Mouse (Mus musculus): ENCODE measurements around the gene Igfals.

Gene Igfals

DNA sequence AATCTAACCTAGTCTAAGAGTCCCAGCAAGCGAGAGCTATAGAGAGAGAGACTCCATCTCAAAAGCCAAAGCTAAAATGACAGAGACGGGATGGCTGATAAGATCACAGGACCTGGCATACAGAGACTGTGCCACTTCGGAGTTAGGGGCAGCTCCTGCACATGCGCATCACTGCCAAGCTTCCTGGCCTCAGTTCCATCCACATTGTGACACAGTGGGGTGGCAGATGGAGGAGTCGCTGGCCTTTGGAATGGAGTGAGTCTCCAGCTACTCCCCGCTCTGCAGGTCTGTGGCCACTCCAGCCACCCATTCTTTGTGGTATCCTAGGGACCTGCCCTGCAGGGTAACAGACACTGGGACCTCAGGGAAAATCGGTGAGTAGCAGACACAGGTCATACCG is at the start of gene Igfals:
TSS of gene Igfals (plus strand) at position 222 of the 400 bp plus-strand sequence.
- no peak for DNase-seq (ENCODE audit: low read depth, low spot score)
- peaks cover 8% of the 10 kb centered on the region; the same call in 1 of the 2 replicates for H3K36me3 ChIP-seq (ENCODE audit: control insufficient read depth, insufficient read depth, low read length, poor library complexity, severe bottlenecking)
- H3K27me3 ChIP-seq (ENCODE audit: control insufficient read depth, insufficient read depth, low read length, poor library complexity, severe bottlenecking) = no peaks in the 10 kb centered on the region

DNA sequence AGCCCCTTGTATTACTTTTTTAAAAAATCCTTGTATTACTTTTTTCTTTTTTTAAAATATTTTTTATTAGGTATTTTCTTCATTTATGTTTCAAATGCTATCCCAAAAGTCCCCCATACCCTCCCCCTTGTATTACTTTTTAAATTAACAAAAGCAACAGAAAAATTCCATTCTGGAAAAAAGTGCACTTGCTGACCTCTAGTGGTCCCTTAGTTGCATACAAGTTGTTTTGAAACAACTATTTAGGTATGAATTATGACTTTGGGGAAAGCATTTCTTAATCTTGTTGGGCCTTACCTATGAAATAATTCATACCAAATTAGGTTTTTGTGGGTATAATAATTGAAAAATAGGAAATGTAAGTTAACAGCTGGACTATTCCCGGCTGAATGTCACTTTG is 48.3 kb upstream of the Igfals start:
- DNase-seq (ENCODE audit: low read depth, low spot score) = peak; percentile 40
- H3K27me3 ChIP-seq (ENCODE audit: control insufficient read depth, insufficient read depth, low read length, poor library complexity, severe bottlenecking) = no peaks in the 10 kb centered on the region

GRCm38 (mm10) chr17:24818172-24818571 is 47.6 kb upstream of the Igfals start:
- no peaks in the 10 kb centered on the region for H3K27me3 ChIP-seq (ENCODE audit: control insufficient read depth, insufficient read depth, low read length, poor library complexity, severe bottlenecking)
- no peaks in the 10 kb centered on the region for H3K36me3 ChIP-seq (ENCODE audit: control insufficient read depth, insufficient read depth, low read length, poor library complexity, severe bottlenecking)
- no peak for DNase-seq (ENCODE audit: low read depth, low spot score)

More for the DNA sequence above, 48.3 kb upstream of the Igfals start:
- H3K36me3 ChIP-seq (ENCODE audit: control insufficient read depth, insufficient read depth, low read length, poor library complexity, severe bottlenecking) = no peaks in the 10 kb centered on the region

DNA sequence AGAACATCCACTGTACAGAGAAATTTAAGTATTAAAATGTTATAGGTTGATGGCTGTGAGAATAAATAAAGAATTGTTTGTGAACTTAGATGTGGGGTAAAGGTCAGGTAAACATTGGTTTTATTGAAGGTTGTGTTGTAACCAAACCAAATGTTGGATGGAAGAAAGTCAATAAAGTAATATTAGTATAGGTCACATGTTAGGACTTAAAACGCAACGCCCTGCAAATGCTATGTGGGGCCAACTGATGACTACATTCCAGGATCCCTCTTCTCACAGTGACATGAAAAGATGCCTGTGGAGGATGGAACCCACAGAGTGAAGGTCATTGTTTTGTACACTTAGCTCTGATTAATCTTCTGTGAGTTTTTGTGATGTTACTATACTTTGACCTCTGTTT is 46.3 kb upstream of the Igfals start:
- no peak for DNase-seq (ENCODE audit: low read depth, low spot score)
- Histone ChIP-seq H3K36me3 (ENCODE audit: control insufficient read depth, insufficient read depth, low read length, poor library complexity, severe bottlenecking) (no peaks in the 10 kb centered on the region), H3K27me3 (ENCODE audit: control insufficient read depth, insufficient read depth, low read length, poor library complexity, severe bottlenecking) (no peaks in the 10 kb centered on the region)

GRCm38 (mm10) chr17:24821351-24822280 is 44.2 kb upstream of the Igfals start:
- Histone ChIP-seq H3K36me3 (ENCODE audit: control insufficient read depth, insufficient read depth, low read length, poor library complexity, severe bottlenecking) (no peaks in the 10 kb centered on the region), H3K27me3 (ENCODE audit: control insufficient read depth, insufficient read depth, low read length, poor library complexity, severe bottlenecking) (no peaks in the 10 kb centered on the region)
- DNase-seq (ENCODE audit: low read depth, low spot score) = no peak

GRCm38 (mm10) chr17:24839842-24840241 is 26.0 kb upstream of the Igfals start, which contains the start of gene Hagh:
Gene Hagh (plus strand): TSS chr17:24840143.
- DNase-seq (ENCODE audit: low read depth, low spot score) = no peak
- Histone ChIP-seq H3K36me3 (ENCODE audit: control insufficient read depth, insufficient read depth, low read length, poor library complexity, severe bottlenecking) (no peaks in the 10 kb centered on the region), H3K27me3 (ENCODE audit: control insufficient read depth, insufficient read depth, low read length, poor library complexity, severe bottlenecking) (no peaks in the 10 kb centered on the region)

DNA sequence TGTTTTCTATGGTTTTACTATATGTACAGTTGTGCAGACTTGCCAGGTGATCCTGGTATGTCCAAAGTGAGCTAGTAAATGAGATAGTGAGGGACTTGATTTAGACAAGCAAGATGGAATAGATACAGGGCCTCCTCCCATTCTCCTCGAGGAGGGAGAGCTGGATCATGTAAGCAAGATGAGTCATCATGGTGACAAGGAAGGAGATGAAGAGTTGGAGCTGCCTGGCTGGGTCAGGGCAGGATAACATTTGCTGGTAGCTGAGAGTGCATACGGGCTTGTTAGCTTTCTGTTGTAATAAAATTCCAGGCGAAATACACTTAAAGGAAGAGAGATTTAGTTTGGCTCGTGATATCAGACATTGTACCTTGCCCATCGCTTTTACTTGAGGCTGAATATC is 25.5 kb upstream of the Igfals start:
- Histone ChIP-seq H3K27me3 (ENCODE audit: control insufficient read depth, insufficient read depth, low read length, poor library complexity, severe bottlenecking) (peaks cover 2% of the 10 kb centered on the region; the same call in 1 of the 2 replicates), H3K36me3 (ENCODE audit: control insufficient read depth, insufficient read depth, low read length, poor library complexity, severe bottlenecking) (no peaks in the 10 kb centered on the region)

DNA sequence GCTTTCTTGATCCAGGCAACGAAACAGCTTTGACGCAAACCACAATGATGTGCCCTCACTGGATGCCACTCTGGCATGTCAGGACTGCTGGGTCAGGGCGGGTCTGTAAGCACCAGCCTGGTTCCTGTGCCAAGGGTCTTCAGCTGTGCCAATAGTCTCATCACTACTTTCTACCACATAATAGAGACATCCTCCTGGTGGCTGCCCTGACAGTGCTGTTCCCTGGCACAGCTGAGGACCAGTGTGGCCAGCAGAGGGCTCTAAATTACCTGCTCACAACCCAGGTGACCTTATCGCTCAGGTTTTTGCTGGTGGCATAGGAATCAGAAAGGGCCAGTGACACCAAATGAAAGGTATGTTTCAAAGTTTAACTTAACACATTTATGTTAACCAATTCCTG is 24.7 kb upstream of the Igfals start:
- no peaks in the 10 kb centered on the region for H3K36me3 ChIP-seq (ENCODE audit: control insufficient read depth, insufficient read depth, low read length, poor library complexity, severe bottlenecking)
- H3K27me3 ChIP-seq (ENCODE audit: control insufficient read depth, insufficient read depth, low read length, poor library complexity, severe bottlenecking) = peaks cover 2% of the 10 kb centered on the region; the same call in 1 of the 2 replicates
- DNase-seq (ENCODE audit: low read depth, low spot score) = peak; percentile 61

More for the DNA sequence above, 25.5 kb upstream of the Igfals start:
- DNase-seq (ENCODE audit: low read depth, low spot score) = no peak

DNA sequence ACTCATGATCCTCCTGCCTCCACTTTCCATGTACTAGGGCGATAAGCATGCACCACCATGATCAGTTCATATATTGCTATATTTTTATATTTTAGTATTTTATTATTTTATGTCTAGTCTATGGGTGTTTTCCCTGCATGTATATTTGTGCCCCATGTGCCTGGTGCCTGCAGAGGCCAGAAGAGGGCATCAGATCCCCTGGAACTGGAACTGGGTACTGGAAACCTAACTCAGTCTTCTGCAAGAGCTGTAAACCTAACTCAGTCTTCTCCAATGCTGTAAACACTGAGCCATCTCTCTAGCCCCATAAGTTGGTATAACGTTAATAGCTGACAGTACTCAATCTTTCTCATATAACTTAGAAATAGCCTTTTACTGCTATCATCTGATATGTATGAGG is 23.2 kb upstream of the Igfals start:
- Histone ChIP-seq H3K36me3 (ENCODE audit: control insufficient read depth, insufficient read depth, low read length, poor library complexity, severe bottlenecking) (no peaks in the 10 kb centered on the region), H3K27me3 (ENCODE audit: control insufficient read depth, insufficient read depth, low read length, poor library complexity, severe bottlenecking) (peaks cover 2% of the 10 kb centered on the region; the same call in 1 of the 2 replicates)
- no peak for DNase-seq (ENCODE audit: low read depth, low spot score)

GRCm38 (mm10) chr17:24844525-24844924 is 21.3 kb upstream of the Igfals start:
- Histone ChIP-seq H3K27me3 (ENCODE audit: control insufficient read depth, insufficient read depth, low read length, poor library complexity, severe bottlenecking) (peaks cover 2% of the 10 kb centered on the region; the same call in 1 of the 2 replicates), H3K36me3 (ENCODE audit: control insufficient read depth, insufficient read depth, low read length, poor library complexity, severe bottlenecking) (no peaks in the 10 kb centered on the region)
- no peak for DNase-seq (ENCODE audit: low read depth, low spot score)

GRCm38 (mm10) chr17:24847386-24847785 is 18.4 kb upstream of the Igfals start:
- H3K36me3 ChIP-seq (ENCODE audit: control insufficient read depth, insufficient read depth, low read length, poor library complexity, severe bottlenecking) = no peaks in the 10 kb centered on the region
- peaks cover 2% of the 10 kb centered on the region; the same call in 1 of the 2 replicates for H3K27me3 ChIP-seq (ENCODE audit: control insufficient read depth, insufficient read depth, low read length, poor library complexity, severe bottlenecking)
- no peak for DNase-seq (ENCODE audit: low read depth, low spot score)

GRCm38 (mm10) chr17:24848600-24849031 is 17.2 kb upstream of the Igfals start:
- peaks cover 2% of the 10 kb centered on the region; the same call in 1 of the 2 replicates for H3K27me3 ChIP-seq (ENCODE audit: control insufficient read depth, insufficient read depth, low read length, poor library complexity, severe bottlenecking)
- peaks cover 2% of the 10 kb centered on the region for H3K36me3 ChIP-seq (ENCODE audit: control insufficient read depth, insufficient read depth, low read length, poor library complexity, severe bottlenecking)
- DNase-seq (ENCODE audit: low read depth, low spot score) = no peak

DNA sequence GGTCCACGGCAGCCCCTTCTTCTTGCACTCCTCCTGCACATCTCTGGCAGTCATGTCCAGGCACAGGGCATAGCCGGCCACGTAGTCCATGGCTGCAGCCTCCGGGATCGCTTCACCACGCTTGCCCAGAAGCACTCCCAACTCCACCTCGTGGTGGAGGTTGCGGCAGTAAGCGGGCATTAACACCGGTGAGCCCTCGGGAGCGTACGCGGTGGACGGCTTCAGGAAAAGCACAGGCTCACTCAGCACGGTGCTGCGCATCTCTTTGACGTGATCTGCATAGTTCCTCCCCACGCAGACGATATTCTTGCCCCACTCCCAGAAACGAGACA is 16.1 kb upstream of the Igfals start:
- no peak for DNase-seq (ENCODE audit: low read depth, low spot score)
- Histone ChIP-seq H3K27me3 (ENCODE audit: control insufficient read depth, insufficient read depth, low read length, poor library complexity, severe bottlenecking) (peaks cover 2% of the 10 kb centered on the region; the same call in 1 of the 2 replicates), H3K36me3 (ENCODE audit: control insufficient read depth, insufficient read depth, low read length, poor library complexity, severe bottlenecking) (peaks cover 7% of the 10 kb centered on the region)

DNA sequence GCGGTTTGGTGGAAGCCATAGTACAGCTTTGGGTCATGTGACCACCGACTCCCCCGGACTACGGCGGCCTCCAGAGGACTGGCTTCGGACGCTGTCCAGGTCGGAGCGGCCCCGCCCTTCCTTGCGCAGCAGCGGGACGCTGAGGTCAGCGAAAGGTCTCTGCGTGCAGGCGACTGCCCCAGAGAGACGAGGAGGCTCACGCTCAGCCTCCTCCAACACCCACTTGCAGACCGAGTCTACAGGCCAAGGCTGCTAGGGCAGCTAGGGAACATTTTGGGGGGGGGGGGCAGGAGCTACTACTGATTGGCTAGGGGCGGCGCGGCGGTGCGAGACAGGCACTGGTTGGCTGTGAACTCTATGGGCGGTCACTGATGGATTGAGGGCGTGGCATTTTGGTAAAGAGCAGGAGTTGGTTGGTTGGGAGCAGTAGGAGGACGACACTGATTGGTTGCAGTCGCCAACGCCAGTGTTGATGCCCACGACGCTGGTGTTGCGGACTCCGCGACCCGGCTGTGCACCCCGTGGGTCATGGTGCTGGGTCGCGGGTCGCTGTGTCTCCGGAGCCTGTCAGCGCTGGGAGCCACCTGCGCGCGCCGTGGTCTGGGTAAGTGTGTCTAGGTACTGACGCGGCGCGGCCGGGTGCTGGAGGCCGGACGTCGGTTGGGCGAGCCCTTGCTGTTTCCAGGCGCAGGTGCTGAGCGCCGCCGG is 15.6 kb upstream of the Igfals start, which contains the start of gene Fahd1:
TSS of gene Fahd1 (minus strand) at position 300 of the 708 bp plus-strand sequence.
- peak; percentile 98 for DNase-seq (ENCODE audit: low read depth, low spot score)
- Histone ChIP-seq H3K36me3 (ENCODE audit: control insufficient read depth, insufficient read depth, low read length, poor library complexity, severe bottlenecking) (peaks cover 7% of the 10 kb centered on the region), H3K27me3 (ENCODE audit: control insufficient read depth, insufficient read depth, low read length, poor library complexity, severe bottlenecking) (peaks cover under 1% of the 10 kb centered on the region; the same call in 1 of the 2 replicates)

GRCm38 (mm10) chr17:24850773-24851127 is 15.0 kb upstream of the Igfals start:
- Histone ChIP-seq H3K36me3 (ENCODE audit: control insufficient read depth, insufficient read depth, low read length, poor library complexity, severe bottlenecking) (peaks cover 7% of the 10 kb centered on the region), H3K27me3 (ENCODE audit: control insufficient read depth, insufficient read depth, low read length, poor library complexity, severe bottlenecking) (no peaks in the 10 kb centered on the region)
- DNase-seq (ENCODE audit: low read depth, low spot score) = no peak
